Mouse (Mus musculus): ENCODE measurements around the gene Diexf.

Gene Diexf

DNA sequence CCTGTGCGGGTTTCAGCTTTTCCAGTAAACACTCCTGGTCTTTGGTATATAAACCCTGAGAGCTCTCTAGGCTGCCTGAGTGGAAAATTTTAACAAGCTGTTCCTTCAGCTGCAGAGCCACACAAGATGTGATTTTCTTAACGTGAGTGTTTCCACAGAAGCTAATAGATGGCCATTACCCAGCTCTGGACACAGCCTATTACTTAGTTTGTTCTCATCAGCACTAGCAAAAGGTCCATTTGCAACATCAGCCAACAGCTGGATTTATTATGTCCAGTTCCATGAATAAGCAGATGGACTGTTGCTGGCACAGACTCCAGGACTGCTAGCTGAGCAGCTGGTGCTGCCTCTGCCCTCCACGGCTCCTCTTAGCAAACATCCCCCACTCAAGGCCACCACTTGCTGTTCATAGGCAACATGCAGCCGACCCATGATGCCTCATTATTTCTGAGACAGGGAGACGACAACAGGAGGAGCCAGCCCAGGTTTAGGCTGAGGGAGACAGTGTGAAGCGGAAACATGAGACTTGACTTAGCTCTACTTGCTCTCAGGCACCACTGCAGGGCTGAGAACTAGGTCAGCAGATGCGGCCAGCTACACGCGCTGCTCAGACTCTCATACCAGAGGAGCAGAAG lies 43.1 kb downstream of the Diexf start:
- no peak for DNase-seq (ENCODE audit: low read depth, low spot score)

GRCm38 (mm10) chr1:193086111-193086841 lies 43.8 kb downstream of the Diexf start:
- no peak for DNase-seq (ENCODE audit: low read depth, low spot score)

- DNase-seq (ENCODE audit: low read depth, low spot score): no peak
These were observed 44.5 kb downstream of the Diexf start for GRCm38 (mm10) chr1:193085541-193086020.

- no peak for DNase-seq (ENCODE audit: low read depth, low spot score)
These were observed 46.1 kb downstream of the Diexf start for GRCm38 (mm10) chr1:193084016-193084415.

DNA sequence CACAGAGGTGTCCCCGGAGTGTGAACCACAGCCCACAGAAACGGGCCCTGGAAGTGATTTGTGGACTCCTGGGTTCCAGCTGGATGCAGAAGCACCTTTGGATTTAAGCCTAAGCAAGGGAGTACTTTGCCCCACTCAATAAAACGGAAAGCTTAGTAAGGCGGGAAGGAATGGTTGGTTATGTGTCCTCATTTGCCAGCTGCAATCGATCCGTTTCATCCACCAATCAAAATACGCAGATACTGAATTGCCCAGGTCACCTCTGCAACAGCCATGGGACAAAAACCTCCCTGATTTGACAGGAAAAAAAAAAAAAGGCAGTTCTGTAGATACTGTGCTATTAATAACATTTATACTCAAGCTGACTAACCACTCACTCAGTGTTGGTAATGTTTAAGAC lies 47.0 kb downstream of the Diexf start:
- DNase-seq (ENCODE audit: low read depth, low spot score): no peak

DNA sequence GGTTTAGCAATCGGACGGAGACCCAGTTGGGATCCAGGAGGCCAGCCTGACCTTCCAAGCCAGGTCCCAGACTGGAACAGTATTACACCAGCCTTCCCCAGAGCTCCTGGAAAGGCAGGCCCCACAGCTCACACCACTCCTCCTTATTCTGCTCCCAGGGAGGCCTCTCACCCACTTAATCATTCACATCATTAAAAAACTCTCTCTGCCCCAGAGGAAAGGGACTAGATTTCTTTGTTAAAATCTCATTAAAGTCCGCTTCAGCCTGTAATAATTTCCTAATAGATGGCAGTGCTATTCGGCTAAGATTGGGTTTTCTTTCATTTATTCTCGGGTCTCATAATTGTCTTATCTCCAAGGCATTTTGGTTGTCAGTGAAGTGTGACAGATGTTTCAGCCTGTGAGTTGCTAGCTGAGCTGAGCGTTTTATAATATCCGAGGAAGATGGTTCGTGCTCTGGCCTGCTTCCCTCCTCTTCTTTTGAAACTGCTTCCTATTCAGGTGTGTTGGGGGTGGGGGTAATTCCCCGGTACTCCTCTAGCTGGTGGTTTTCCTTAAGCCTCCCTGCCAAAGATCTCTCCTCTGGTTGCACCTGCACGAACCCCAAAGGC lies 47.7 kb downstream of the Diexf start:
- DNase-seq (ENCODE audit: low read depth, low spot score): no peak

GRCm38 (mm10) chr1:193062618-193063017 lies 67.5 kb downstream of the Diexf start:
- no peak for DNase-seq (ENCODE audit: low read depth, low spot score)

GRCm38 (mm10) chr1:193060167-193060566 lies 69.9 kb downstream of the Diexf start:
- DNase-seq (ENCODE audit: low read depth, low spot score): no peak

DNA sequence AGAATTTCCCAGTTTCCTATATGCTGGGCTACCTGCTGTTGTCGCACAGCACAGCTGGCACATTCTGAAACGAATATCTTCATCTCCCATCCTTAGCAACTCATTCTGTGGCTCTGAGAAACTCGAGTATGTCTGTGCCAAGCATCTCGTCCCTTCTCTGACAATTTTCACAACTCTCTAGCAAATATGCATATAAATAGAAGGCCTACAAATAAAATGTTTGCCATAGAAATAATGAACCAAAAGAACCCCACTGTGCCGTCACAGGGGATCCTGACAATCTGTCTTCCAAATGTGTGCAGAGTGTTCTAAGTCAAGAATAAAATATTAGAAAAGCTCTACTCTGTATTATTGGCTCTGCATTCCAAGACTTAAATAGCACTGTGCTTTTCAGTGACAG lies 70.5 kb downstream of the Diexf start:
- no peak for DNase-seq (ENCODE audit: low read depth, low spot score)

DNA sequence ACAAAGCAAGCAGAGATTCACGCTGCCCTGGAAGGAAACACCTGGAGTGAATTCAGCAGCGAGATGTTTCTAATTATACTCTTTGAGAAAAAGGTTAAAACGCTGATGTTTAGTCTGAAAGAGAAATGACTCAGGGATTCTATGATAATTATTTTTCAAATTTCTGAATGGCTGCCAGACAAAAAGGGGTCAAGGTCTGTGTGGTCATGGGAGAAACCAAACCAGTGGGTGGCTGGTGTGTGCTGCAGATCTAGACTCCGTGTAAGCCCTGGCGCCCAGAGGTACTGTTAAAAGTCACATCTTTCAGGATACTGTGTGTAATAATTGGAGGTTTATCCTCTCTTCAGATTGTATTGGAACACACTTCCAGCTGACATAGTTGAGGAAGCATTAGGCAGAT lies 75.7 kb downstream of the Diexf start:
- DNase-seq (ENCODE audit: low read depth, low spot score): no peak

GRCm38 (mm10) chr1:193053065-193053464 lies 77.0 kb downstream of the Diexf start:
- DNase-seq (ENCODE audit: low read depth, low spot score): no peak

DNA sequence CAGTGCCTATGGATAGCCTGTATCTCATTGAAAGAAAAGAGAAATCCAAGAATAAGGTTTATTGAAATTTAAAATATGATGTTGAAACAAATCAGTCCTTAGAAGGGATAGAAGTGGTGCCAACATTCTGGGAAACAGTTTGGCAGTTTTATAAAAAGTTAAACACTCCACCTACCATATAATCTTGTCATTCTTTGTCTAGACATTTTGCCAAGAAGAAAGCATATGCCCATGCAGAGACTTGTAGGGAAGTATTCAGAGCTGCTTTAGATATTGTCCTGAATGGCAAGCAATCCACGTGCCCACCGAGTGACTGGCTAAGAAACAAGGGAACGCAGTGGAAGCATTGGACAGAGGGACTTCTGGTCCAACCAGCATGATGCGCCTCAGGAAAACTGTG lies 82.5 kb downstream of the Diexf start:
- no peak for DNase-seq (ENCODE audit: low read depth, low spot score)

- DNase-seq (ENCODE audit: low read depth, low spot score): no peak
These were observed 87.2 kb downstream of the Diexf start for GRCm38 (mm10) chr1:193042760-193043295.

Data from WW6 (cell line).